Mouse (Mus musculus) spleen, adult 18-20 months (tissue): ENCODE data around the gene Cpne4.

Experiments
- DNase-seq, 2 experiments: peaks; one replicate each; pipeline ENCODE4 v3.0.0; 2022; ENCODE audit warnings: mixed read lengths in 2 of 2

The Cpne4 gene

DNA sequence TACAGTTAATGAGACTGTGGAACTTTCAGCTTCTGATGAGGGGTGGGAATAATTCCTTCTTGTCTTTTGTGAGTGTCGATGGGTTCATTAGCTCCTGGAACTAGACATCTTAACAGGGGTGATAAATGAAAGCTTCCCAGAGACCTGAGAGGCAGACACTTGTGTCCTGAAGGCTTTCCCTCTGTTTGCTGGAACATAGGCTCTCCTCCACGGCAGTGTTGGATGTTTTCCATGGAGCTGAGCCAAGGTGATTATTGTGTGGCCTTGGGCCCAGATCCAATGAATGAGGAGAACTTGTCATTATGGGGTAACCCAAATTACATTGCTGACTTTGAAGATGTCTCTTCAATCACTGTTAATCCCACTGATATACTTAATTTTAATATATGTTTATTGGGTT is 146.1 kb downstream of the Cpne4 start:
- no peak for DNase-seq

DNA sequence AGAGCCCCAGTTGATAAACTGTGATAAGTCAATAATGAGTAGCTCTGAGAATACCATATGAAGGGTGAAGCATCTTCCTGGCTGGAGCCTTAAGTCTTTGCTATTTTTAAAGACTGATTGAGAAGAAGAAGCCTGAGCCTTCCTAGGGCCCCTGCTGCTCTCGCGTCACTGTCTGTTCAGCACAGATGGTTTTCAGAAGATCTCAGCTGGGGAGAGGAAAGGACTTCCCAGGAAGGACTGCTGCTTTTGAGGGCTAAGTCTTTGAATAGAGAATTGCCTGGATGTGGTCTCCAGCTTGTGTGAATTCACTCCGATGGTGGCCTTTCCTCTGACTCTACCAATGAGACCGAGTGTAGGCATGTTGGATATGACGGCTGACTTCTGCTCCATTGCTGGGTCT is 163.7 kb downstream of the Cpne4 start:
- no peak for DNase-seq

DNA sequence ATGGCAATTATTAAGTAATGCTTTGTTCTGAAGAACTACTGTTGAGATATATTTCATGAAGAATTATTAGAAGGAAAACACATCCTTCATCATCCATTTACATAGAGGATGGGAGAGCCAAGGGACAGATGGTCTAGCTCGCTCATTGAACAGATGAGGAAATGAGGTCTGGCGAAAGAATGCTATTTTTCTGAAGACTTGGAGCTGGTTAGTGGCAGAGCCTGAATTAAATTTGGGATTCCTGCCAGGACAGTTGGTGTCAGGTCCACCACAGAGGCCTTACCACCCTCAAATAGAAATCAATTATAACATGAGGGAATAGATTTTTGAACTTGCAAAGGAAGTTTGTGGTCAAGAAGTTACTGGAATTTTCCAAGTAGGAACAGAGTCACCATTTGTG is 178.2 kb downstream of the Cpne4 start:
- DNase-seq, result no peak

DNA sequence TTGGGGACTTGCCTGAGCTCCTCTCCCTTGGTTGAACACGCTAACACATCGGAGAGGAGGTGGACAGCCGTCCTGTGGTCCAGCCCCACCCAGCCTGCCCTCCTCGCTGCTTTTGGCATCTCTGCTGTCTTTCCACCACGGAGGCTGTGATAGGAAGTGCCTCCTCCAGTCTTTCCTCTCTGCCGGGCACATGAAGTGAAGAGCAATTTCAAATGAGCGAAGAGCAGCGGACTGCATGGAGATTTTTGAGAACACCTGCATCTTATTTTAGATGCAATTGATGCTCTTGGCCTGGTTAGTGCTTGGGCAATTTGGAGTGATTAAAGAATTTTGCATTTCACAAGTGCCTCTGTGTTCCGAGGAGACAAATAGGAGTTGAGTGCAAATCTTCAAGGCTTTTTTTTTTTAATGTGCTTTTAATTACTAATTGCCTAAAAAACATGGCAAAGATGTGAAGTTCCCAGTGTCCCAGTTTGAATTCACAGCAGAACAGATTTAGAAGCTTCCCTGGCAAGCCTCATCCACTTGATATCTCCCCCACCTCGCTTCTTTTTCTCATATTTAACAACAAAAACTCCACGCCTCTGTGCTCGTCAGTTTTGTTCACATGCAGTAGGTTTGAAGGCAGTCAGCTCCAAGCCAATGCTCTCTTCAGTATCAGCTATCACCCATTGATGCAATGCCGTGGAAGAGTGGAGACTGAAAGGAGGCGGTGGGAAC is 195.7 kb downstream of the Cpne4 start:
- DNase-seq, result no peak

DNA sequence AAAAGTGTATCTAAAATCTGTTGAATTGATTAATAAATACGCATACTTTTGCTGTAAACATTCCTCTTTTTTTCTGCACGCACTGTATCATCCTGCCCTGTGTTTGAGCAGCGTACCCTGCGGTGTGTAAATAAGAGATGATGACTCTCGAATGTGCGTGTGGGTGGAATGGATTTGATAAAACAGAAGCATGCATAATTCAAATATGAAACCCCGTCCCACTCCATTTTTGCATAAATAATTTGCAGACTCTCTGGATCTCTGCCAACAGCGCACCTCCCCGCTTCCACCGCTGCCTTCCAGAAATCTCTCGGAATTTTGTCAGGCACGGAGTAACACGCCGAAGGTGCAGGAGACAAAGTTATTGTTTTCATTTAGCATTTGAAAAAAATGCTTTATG is 208.4 kb downstream of the Cpne4 start:
- no peak for DNase-seq

DNA sequence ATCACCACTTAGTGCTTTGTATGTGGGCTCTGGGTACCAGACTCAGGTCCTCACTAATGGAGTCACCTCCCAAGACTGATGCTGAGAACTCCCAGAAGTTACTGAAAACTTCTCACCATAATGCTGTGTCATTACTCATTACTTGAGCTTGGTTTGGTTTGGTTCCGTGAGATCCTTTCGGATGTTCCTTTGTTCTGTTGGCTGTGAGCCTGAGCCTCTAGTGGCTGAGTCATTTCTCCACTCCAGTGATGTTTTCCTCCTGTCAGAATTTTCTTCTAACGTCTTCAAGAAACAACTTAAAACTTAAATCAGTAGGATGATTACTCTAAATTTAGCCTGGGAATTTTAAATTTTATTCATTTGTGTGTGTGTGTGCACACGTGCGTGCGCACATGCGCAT is 212.9 kb downstream of the Cpne4 start:
- no peak for DNase-seq

DNA sequence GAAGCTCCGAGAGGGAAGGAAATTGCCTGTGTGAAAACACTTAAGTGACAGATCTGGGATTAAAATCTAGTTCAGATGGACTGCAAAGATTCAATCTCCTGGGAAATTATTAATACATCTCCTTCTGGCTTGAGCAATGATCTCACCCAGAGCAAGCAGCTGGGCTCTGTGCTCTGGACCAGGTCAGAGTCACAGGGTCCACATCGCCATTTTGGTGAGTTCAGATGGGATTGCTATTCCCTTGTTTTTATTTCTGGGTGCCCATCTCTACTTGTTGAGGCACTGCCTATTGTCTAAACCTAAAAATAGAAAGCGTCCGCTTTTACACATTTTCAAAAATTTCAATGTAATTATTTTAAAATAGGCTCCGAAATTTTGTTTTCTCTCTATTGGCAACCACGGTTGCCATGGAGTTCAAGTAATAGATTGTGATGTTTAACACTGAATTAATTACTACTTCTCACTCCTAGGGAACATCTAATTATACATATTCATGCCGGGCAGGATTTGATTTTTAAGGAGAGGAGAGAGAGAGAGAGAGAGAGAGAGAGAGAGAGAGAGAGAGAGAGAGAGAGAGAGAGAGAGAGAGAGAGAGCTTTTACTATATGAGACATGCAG is 229.2 kb downstream of the Cpne4 start:
- DNase-seq, result no peak

DNA sequence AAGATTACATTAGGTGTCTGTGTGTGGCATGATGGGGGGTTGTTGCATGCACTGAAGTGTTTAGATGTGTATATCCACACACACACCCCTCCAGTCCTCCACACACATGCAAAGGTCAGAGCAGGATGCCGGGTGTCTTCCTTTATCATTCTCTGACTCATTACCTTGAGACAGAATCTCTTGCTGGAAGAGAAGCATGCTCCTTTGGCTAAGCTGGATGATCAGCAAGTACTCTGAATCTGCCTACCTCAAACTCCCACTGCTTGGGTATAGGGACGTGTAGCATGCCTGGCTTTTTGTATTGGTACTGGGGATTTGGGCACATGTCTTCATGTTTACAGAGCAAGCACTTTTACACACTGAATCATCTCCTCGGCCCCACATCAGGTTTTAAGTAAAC is 230.0 kb downstream of the Cpne4 start:
- DNase-seq, result no peak

DNA sequence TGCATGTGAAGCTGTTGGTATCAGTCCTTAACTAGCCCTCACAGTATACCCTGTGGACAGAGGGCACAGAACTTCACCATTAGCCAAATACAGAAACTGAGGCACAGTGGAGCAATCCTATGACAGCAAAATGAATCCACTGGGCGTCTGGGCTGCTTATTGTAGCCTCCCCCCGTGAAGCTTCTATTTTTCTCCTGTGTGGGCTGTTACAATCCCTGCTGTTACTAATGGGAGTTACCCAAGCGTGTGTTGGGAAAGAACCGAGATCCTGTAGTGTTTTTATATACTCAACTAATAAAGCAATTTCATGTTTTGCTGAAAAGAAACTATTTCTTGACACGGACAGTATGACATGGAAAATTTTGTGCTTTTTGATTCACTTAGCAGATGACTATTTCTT is 230.7 kb downstream of the Cpne4 start:
- no peak for DNase-seq

DNA sequence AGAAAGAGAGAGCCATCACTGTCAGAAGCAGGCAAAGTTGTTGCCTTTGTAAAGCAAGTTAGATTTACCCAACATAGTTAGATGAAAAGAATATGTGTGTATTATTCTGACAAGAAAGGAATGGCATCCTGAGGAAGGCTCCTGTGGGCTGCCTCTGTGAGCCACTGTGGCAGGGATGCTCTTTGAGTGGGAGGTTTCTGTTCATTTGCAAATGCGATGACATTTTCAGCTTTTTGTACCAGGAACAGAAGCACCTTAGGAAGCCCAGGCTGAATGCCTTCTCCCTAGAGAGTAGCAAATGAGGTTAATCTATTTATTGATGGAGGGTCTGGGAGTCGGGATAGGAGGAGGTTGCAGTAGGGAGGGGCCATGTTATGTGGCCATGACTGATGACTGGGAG is 249.5 kb downstream of the Cpne4 start:
- no peak for DNase-seq

DNA sequence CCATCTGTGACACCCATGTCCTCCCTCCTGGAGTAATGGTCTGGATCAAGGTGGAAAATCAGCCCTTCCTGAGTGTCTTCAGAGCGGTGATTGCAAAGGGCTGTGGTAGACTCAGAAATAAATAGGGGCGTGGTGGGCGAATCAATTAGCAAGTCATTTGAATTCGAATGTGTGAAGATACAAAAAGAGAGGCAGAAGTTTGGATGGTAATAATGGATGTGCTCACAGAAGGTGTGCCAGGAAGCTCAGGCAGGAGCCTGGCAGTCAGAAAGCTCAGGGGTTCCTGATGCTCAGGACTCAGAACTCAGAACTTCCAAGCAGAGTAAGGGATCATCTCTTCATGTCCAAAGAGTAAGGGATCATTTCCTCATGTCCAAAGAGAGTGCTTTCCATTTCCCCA is 257.7 kb downstream of the Cpne4 start:
- no peak for DNase-seq

DNA sequence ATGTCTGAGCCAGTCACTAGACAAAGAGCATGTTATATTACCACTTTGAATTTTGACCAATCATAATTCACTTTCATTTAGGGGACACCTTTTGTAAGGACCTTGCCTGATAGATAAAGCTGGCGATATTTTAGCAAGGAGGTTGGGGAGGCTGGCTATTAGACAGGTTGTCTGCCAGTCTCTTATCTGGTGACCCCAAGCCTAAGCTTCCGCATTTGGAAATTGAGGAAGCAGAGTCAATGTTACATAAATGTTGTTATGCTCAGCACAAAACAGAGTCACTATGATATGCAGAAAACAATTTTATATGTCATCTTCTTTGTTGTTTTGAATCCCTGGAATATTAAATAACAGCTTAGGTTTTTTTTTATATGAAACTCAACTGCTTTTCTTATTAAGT is 267.6 kb downstream of the Cpne4 start:
- no peak for DNase-seq

DNA sequence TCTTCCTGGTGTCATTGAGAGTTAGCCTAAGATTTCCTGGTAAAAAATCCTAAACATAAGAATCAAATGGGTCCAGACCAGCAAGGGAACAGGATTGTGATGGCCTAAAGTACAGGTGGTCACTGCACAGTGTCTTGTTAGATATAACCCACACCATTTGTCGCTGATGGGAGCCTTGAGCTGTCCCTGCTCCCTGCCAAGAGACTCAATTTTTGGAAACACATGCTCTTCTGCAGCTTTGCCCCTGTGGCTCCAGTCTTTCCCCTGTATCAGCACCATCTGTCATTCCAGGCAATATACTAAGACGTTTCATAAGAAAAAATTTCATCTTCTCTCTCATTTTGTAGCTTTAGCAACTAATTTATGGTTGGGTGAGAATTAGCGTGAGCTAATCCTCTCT is 281.6 kb downstream of the Cpne4 start:
- no peak for DNase-seq

DNA sequence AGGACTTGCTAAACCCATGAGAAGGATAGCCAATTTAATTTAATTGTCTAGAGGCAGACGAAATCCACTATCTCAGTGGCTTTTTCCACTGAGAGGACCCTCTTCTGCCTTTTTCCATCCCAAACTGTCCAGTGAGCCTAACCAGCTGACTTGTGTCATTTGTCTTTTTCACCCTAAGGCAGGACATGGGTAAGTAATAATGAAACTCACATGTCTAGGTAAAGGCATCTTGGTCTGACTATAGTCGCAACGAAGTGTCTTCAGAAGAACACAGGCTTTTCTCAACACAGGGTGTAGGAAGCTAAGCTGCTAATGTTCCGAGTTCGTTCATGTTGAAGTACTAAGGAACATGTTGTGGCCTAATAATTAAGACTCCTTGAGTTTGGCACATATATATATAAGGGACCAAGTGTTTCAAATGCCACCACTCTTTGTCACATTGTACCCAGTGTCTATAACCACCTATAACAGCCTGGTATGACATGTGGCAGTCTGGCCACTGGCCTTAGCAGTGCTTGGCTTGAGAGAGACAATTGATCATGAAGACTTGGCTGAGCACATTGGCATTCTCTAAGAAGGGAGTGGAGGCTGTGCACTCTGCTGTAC is 286.0 kb downstream of the Cpne4 start:
- no peak for DNase-seq

DNA sequence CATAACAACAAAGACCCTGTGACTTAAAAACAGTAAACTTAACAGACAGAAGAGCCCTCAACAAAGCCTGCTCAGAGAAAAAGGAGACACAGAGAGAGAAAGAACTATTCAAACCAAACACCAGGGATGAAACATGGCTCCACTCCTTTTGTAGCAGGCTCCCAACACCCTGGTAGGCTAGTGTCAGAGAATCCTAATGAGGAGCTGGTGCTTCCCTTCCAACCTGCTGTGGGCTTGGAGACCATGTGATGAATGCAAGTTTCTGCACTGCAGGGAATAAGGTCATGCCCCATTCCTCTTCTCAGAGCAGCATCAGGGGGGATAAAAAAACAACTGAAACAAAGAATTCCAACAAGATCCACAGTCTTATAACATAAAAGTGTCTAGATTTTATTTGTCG is 290.8 kb downstream of the Cpne4 start:
- DNase-seq, result no peak

DNA sequence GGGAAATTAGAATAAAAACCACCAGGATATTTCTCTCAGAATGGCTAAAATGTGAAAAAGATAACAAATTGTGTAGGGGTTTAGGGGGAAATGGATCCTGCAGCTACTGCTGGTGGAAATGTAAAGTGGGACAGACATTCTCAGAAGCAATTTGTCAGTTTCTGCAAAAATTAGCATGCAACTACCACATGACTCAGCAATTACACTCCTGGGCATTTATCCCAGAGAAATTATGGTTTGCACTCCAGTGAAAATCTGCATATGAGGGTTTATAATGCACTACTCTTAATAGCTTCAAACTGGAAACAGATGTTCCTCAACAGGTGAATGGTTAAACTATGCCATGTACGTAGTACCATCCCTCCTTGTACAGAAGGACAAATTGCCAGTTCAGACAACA is 294.2 kb downstream of the Cpne4 start:
- DNase-seq, result no peak

DNA sequence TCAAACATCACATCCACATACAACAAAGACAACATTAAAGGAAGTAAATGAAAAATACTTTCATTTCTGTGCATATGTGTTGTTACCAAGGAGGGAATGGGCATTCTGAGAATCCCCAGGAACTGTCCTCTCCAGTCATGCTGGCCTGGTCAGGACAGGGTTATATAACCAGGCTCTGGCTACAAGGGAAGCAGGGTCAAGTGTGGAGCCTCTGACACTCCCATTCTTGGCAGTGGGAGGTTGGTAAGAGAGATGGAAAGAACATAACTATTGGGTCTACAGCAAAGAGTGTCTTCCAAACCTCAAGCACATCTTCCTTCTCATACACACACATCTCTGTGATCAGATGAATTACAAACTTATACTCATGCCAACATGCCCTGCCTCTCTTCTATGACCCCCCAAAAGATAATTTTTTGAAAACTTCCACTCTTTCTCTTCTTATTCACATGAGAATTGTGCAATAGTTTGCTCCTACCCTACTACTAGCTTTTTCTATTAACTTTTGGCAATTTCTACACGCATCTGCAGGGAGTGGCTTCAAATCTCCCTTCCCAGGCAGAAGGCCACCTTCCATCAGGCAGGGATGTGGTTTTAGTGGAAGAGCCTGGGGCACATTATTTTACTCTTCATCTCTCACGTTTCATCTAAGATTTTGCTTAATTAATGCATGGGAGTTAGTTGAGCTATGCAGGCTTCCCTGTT is 298.3 kb downstream of the Cpne4 start:
- DNase-seq, result no peak

DNA sequence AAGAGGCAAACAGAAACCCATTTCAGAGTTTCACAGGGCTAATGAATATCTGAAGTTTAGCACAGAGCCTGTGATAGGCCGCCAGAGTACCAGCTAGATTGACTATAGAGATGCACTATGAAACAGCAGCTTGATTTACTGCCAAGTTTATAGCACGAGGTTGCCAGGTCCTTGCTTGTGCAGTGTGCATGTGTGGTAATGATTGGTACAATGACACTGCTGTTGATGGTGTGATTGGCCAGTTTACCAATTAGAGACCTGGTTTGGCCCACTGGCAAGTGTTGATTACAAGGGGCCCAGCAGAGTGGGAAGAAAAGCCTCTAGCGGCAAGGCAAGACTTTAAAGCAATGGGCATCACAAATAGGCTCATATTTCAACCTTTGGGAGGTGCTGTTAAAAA is 306.6 kb downstream of the Cpne4 start:
- DNase-seq, result no peak

DNA sequence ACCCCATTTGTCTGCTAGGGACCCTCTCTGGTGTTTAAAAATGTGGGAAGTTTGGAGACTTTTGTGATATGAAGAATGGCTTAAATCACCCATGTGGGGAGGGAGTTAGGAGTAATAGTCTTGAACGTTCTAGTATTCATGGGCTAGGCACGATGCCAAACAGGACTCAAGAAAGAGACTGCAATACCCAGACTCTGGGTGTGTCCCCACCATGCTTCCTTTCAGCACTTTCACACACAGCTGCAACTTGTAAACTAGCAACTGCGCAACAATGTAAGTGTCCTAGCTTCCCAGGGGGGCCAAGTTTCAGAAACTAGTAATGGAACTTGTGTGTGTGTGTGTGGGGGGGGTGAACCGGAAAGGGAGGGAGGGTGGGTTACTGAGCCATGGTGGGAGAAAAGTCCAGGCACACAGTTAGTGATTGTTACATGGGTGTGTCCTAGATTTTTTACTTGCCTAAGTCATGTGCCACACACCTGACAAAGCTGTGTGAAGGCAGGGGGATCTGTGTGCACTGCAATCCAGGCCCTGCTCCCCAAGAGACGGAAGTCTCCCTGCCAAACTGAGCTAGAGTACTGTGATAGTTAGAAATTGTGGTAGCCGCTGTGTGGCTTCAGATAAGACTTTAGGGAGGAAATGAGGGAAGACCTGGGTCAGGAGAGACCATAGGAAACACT is 307.3 kb downstream of the Cpne4 start:
- DNase-seq, result no peak

DNA sequence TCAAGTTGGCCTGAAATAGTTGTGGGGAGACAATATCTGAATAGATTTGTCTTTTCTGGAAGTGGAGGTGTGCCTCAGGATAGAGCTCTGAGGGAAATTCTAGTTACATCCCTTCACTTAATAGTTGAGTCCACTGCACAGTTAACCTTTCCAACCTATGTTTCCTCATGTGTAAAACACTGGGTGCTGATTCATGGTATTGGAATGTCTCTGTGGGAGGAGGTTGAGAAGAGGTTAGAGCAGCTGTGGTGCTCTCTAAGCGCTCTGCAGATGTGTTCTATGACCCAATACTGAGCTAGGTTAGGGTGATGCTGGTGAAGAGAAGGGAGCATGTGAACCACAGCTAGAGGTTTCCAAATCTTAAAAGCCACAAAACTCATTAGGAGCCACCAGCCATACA is 318.7 kb downstream of the Cpne4 start:
- DNase-seq, result no peak

DNA sequence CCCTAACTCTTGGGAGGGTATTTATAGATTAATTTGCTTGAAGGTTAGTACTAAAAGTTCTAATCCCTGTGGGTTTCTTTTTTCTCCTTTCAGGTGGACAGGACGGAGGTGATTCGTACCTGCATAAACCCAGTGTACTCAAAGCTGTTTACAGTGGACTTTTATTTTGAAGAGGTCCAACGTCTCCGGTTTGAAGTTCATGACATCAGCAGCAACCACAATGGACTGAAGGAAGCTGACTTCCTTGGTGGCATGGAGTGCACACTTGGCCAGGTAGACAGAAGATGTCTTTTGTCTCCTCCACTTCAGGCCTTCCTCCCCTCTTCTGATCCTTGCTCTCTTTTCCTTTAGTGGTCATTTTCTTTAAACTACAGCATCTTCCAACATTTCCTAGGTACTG is 325.5 kb downstream of the Cpne4 start:
- DNase-seq, result no peak

DNA sequence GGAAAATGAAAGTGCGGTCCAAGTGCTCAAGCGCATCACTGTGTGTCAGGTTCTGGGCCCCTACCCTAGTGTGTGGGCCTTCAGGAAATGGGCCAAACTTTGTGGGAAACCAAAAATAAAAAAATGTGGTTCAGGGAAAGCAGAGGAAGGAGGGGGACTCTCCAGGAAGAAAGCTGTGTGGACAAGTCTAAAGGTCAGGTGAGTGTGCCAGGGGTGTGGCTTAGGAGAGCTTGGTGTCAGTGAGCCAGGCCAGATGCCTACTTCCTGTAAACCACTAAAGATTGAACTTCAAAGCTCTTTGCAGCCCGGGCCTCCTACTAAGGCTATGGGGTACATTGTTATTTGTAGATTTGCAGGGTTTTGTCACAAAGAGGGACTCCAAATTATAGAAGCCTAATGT is 327.1 kb downstream of the Cpne4 start:
- no peak for DNase-seq

DNA sequence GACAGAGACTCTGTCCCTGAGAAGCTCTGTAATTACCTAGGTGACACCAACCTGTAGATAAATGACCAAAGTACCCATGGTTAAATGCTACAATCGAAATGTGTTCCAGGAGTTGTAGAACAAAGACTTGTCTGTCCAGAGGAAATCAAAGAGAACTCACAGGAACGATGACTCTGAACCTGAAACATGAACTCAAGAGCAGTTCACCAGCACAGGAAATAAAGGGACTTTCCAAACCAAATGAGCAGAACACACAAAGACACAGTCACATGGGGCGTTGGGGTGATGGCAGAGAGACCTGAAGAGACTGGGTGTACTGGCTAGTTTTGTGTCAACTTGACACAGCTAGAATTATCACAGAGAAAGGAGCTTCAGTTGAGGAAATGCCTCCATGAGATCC is 329.9 kb downstream of the Cpne4 start:
- no peak for DNase-seq
